Mouse (Mus musculus) ES-Bruce4 (cell line): Measurements from ENCODE around the gene Hist1h4d. TPM values are rescaled to one million over a fixed set of nuclear protein-coding genes. Genes with fewer than 3 reads are reported as not detected.
A peak's percentile ranks its signal among the peaks of the same experiment; 100 is the strongest.
"Not testable (repeated sequence)": the region's sequence is repeated elsewhere in the genome, so short reads cannot be mapped to it uniquely, and the experiment has no call there.

Source experiments
- H3K27ac ChIP-seq: 2 replicates; pipeline ENCODE4 v1.5.1; 2012; ENCODE audit warnings: low read length, inconsistent platforms; ENCODE audit not compliant: insufficient read depth
- H3K27me3 ChIP-seq: 2 replicates; pipeline ENCODE4 v1.6.1; 2012; ENCODE audit warnings: mild to moderate bottlenecking, low read length, inconsistent platforms; ENCODE audit not compliant: control insufficient read depth, poor library complexity, insufficient read depth, severe bottlenecking
- H3K36me3 ChIP-seq: 2 replicates; pipeline ENCODE4 v1.6.1; 2012; ENCODE audit warnings: inconsistent platforms, mild to moderate bottlenecking, low read length, moderate library complexity; ENCODE audit not compliant: control insufficient read depth, poor library complexity, insufficient read depth, severe bottlenecking
- H3K4me1 ChIP-seq: one replicate; pipeline ENCODE4 v1.8.1; 2011; ENCODE audit warnings: low read length; ENCODE audit not compliant: control insufficient read depth, insufficient read depth
- H3K4me3 ChIP-seq: 2 replicates; pipeline ENCODE4 v1.5.1; 2011; ENCODE audit warnings: low read depth, mild to moderate bottlenecking, low read length
- H3K9ac ChIP-seq: 2 replicates; pipeline ENCODE4 v1.6.1; 2012; ENCODE audit warnings: low read depth, mild to moderate bottlenecking, inconsistent platforms; ENCODE audit not compliant: poor library complexity, severe bottlenecking
- H3K9me3 ChIP-seq: replicated peaks from 2 replicates; pipeline ENCODE4 v1.6.1; 2012; ENCODE audit warnings: mild to moderate bottlenecking, low read length, inconsistent platforms; ENCODE audit not compliant: control insufficient read depth, poor library complexity, insufficient read depth, severe bottlenecking
- CTCF ChIP-seq: IDR thresholded peaks from one replicate; pipeline ENCODE4 v1.8.1; 2011; ENCODE audit warnings: low read depth, low read length
- EP300 ChIP-seq: IDR thresholded peaks from 2 replicates; pipeline ENCODE4 v1.6.1; 2011; ENCODE audit warnings: low read depth, low read length; ENCODE audit not compliant: insufficient read depth
- POLR2A ChIP-seq: IDR thresholded peaks from one replicate; pipeline ENCODE4 v1.8.1; 2011; ENCODE audit warnings: low read length; ENCODE audit not compliant: insufficient read depth
- polyA plus RNA-seq: library from polyadenylated mRNA; stranded (reverse); fragments of >200 nt; gene quantifications from 2 replicates; pipeline ENCODE4 v1.2.4, GENCODE M21; 2011; ENCODE audit warnings: low read depth; ENCODE audit not compliant: missing spikeins, insufficient read depth, insufficient read length

The Hist1h4d gene
- polyA plus RNA-seq, 1 experiment, result 4.3 TPM

GRCm38 (mm10) chr13:23586099-23586939 lies 4.9 kb downstream of the Hist1h4d start:
- H3K27me3 ChIP-seq, result no peaks in the 10 kb centered on the region
- H3K9ac ChIP-seq, result peak overlapping the region; percentile 83
- no peaks in the 10 kb centered on the region for H3K4me1 ChIP-seq
- peak overlapping the region; percentile 45 for H3K4me3 ChIP-seq
- no peak for TF ChIP-seq EP300
- TF ChIP-seq CTCF, result no peak
- TF ChIP-seq POLR2A, result no peak
- no peaks in the 10 kb centered on the region for H3K9me3 ChIP-seq
- peak overlapping the region; percentile 99 for H3K27ac ChIP-seq
- no peaks in the 10 kb centered on the region for H3K36me3 ChIP-seq

GRCm38 (mm10) chr13:23586940-23587225 lies 5.5 kb downstream of the Hist1h4d start:
- H3K27me3 ChIP-seq, result no peaks in the 10 kb centered on the region
- H3K9ac ChIP-seq, result peak overlapping the region; percentile 83
- peak overlapping the region; percentile 45 for H3K4me3 ChIP-seq
- H3K9me3 ChIP-seq, result no peaks in the 10 kb centered on the region
- H3K4me1 ChIP-seq, result no peaks in the 10 kb centered on the region
- no peaks in the 10 kb centered on the region for H3K36me3 ChIP-seq
- TF ChIP-seq EP300 (no peak), CTCF (no peak), POLR2A (no peak)
- peak overlapping the region; percentile 99 for H3K27ac ChIP-seq

- H3K9me3 ChIP-seq, result no peaks in the 10 kb centered on the region; the same call in 1 of the 2 replicates
- TF ChIP-seq EP300, result no peak
- no peak for TF ChIP-seq CTCF
- TF ChIP-seq POLR2A, result no peak
- peak overlapping the region; percentile 44; the same call in 1 of the 2 replicates for H3K27ac ChIP-seq
- no peak overlapping the region for H3K4me3 ChIP-seq
- H3K36me3 ChIP-seq, result no peaks in the 10 kb centered on the region
- H3K4me1 ChIP-seq, result peaks cover 6% of the 10 kb centered on the region
- no peaks in the 10 kb centered on the region for H3K27me3 ChIP-seq
- H3K9ac ChIP-seq, result no peak overlapping the region
These were observed 9.8 kb downstream of the Hist1h4d start for GRCm38 (mm10) chr13:23591206-23591605.

GRCm38 (mm10) chr13:23591886-23592285 lies 10.5 kb downstream of the Hist1h4d start:
- not testable (repeated sequence) for H3K9me3 ChIP-seq, H3K36me3 ChIP-seq, H3K27me3 ChIP-seq, H3K4me3 ChIP-seq, H3K4me1 ChIP-seq, H3K9ac ChIP-seq, H3K27ac ChIP-seq
- TF ChIP-seq EP300, result peak; percentile 78

GRCm38 (mm10) chr13:23592614-23593013 lies 11.2 kb downstream of the Hist1h4d start:
- Histone ChIP-seq H3K9ac (no peak overlapping the region), H3K4me1 (peaks cover 6% of the 10 kb centered on the region), H3K27me3 (no peaks in the 10 kb centered on the region), H3K27ac (peak overlapping the region; percentile 66), H3K4me3 (no peak overlapping the region), H3K36me3 (no peaks in the 10 kb centered on the region), H3K9me3 (no peaks in the 10 kb centered on the region; the same call in 1 of the 2 replicates)
- TF ChIP-seq CTCF, result no peak
- TF ChIP-seq EP300, result no peak
- no peak for TF ChIP-seq POLR2A

- Histone ChIP-seq H3K9ac (no peak overlapping the region), H3K27ac (peak overlapping the region; percentile 86), H3K4me3 (no peak overlapping the region), H3K36me3 (no peaks in the 10 kb centered on the region), H3K27me3 (no peaks in the 10 kb centered on the region), H3K9me3 (no peaks in the 10 kb centered on the region; the same call in 1 of the 2 replicates), H3K4me1 (peaks cover 6% of the 10 kb centered on the region)
- no peak for TF ChIP-seq CTCF
- peak; percentile 85 for TF ChIP-seq EP300
These were observed 11.8 kb downstream of the Hist1h4d start for GRCm38 (mm10) chr13:23593051-23593770.
